19 mouse cellular contexts compared by ENCODE assay signal in genomic region chr11:117221182-117221581, GRCm38 (mm10). TPM values are rescaled to one million over a fixed set of nuclear protein-coding genes. Genes with fewer than 3 reads are reported as not detected.
A peak's percentile ranks its signal among the peaks of the same experiment; 100 is the strongest.
DNase-seq lines count a peak whose midpoint lies in the region; TF ChIP-seq lines count a peak whose summit lies in the region.
"Had no signal": no experiment of that assay in that cellular context is flagged by ENCODE, and none has a peak within 500 bp of the region (broad histone marks: within the 10 kb centered on the region; RNA-seq: fewer than 3 reads in every experiment).

No protein-coding gene starts in this region.

- no peak for TF ChIP-seq POLR2A in CH12.LX (IDR thresholded peaks at IDR 0.05; ENCODE audit: low read depth, low read length)

- no peak for TF ChIP-seq EP300 in CH12.LX (IDR thresholded peaks at IDR 0.05; ENCODE audit: low read length)

- dilution Hi-C loops in CH12.LX (cut with MboI; ENCODE audit: extremely low pct_ligation_motif_present, extremely low pct_unique_long_range_greater_than_20kb, low sequenced_read_pairs), result no loop called here

- H3K9me3 ChIP-seq in CH12.LX (replicated peaks; ENCODE audit: low read length), result peaks cover 6% of the 10 kb centered on the region
- H3K9me3 ChIP-seq: embryonic facial prominence, embryonic 12.5 days; forebrain, embryonic 15.5 days; heart, embryonic 12.5 days; hindbrain, embryonic 15.5 days; kidney, embryonic 15.5 days had no signal

- H3K4me1 ChIP-seq in CH12.LX (ENCODE audit: control insufficient read depth in 1 of 2, insufficient read depth in 2 of 2), result peaks cover 13 to 34% of the 10 kb centered on the region in 2 experiments
- peaks cover 17% of the 10 kb centered on the region for H3K4me1 ChIP-seq in brown adipose tissue, adult 24 weeks (ENCODE audit: control insufficient read depth, insufficient read depth, insufficient read length, low read length)
- H3K4me1 ChIP-seq: forebrain, embryonic 15.5 days; hindbrain, embryonic 15.5 days had no signal

- H3K27me3 ChIP-seq in CH12.LX (replicated peaks), result peaks cover 11% of the 10 kb centered on the region
- H3K27me3 ChIP-seq: embryonic facial prominence, embryonic 12.5 days; forebrain, embryonic 15.5 days; heart, embryonic 12.5 days; hindbrain, embryonic 15.5 days; kidney, embryonic 15.5 days; Patski had no signal

- DNase-seq in adrenal gland, adult 2 months, result peak; percentile 43
- DNase-seq in adrenal gland, adult 18-20 months (ENCODE audit: low spot score in 2 of 2), result no peak
- DNase-seq in gastrocnemius, adult 18-20 months (ENCODE audit: low spot score), result peak; percentile 35
- no peak for DNase-seq in gastrocnemius, postnatal 36 days
- peak; percentile 70 for DNase-seq in CH12.LX (ENCODE audit: extremely low read depth)
- no peak for DNase-seq in spleen, adult 18-20 months
- DNase-seq in T-cell, adult 2 months (ENCODE audit: low spot score), result no peak
- DNase-seq: B cell, adult 2 months; cerebellum, adult 8-10 months; cerebellum, postnatal 14 days; embryo, embryonic 11 days; kidney, adult 2 months had no signal

- intact Hi-C loops in gastrocnemius, postnatal 36 days (cut with DNase I), result no loop called here

- H3K4me3 ChIP-seq in CH12.LX (replicated peaks in 1 of 3; ENCODE audit: low read depth in 2 of 3, low read length in 2 of 3, poor library complexity in 1 of 3), result no peak overlapping the region
- no peak overlapping the region for H3K4me3 ChIP-seq in brown adipose tissue, adult 24 weeks (ENCODE audit: insufficient read depth, low read depth, low read length)
- H3K4me3 ChIP-seq: embryonic facial prominence, embryonic 12.5 days; forebrain, embryonic 15.5 days; heart, embryonic 12.5 days; hindbrain, embryonic 15.5 days; kidney, embryonic 15.5 days had no signal

- in situ Hi-C loops in CH12.LX (cut with MboI; ENCODE audit: low pct_ligation_motif_present, low pct_unique_long_range_greater_than_20kb, low sequenced_read_pairs), result no loop called here

- no peak overlapping the region for H3K4me2 ChIP-seq in CH12.LX (ENCODE audit: insufficient read depth, low read depth, poor library complexity, severe bottlenecking)
- H3K4me2 ChIP-seq: embryonic facial prominence, embryonic 12.5 days; forebrain, embryonic 15.5 days; heart, embryonic 12.5 days; hindbrain, embryonic 15.5 days; kidney, embryonic 15.5 days had no signal

- H3K79me2 ChIP-seq in CH12.LX (replicated peaks; ENCODE audit: control insufficient read depth, extremely low read depth, insufficient read depth, poor library complexity, severe bottlenecking), result no peaks in the 10 kb centered on the region

- no peak overlapping the region for H3K9ac ChIP-seq in CH12.LX (ENCODE audit: insufficient read depth, low read depth)
- H3K9ac ChIP-seq: embryonic facial prominence, embryonic 12.5 days; forebrain, embryonic 15.5 days; heart, embryonic 12.5 days; hindbrain, embryonic 15.5 days; kidney, embryonic 15.5 days had no signal

- no peak for TF ChIP-seq RAD21 in CH12.LX (IDR thresholded peaks at IDR 0.05; ENCODE audit: low read depth, low read length)

- no peak for TF ChIP-seq CTCF in CH12.LX (conservative IDR thresholded peaks at IDR 0.05 in 1 of 2, IDR thresholded peaks at IDR 0.05 in 1 of 2; ENCODE audit: low read depth in 2 of 2, low read length in 2 of 2)

- no peaks in the 10 kb centered on the region for H3K36me3 ChIP-seq in CH12.LX (replicated peaks in 1 of 2; ENCODE audit: control insufficient read depth in 1 of 2, insufficient read depth in 1 of 2, low read length in 1 of 2)
- H3K36me3 ChIP-seq: embryonic facial prominence, embryonic 12.5 days; forebrain, embryonic 15.5 days; heart, embryonic 12.5 days; hindbrain, embryonic 15.5 days; kidney, embryonic 15.5 days had no signal

- H3K27ac ChIP-seq in CH12.LX (ENCODE audit: insufficient read depth, low read depth), result no peak overlapping the region
- H3K27ac ChIP-seq in brown adipose tissue, adult 24 weeks (replicated peaks; ENCODE audit: low read depth, low read length), result peak overlapping the region; percentile 70
- H3K27ac ChIP-seq: embryonic facial prominence, embryonic 12.5 days; forebrain, embryonic 15.5 days; hindbrain, embryonic 15.5 days; kidney, embryonic 15.5 days had no signal

TF ChIP-seq in CH12.LX, 34 proteins besides CTCF, POLR2A, EP300 and RAD21:
- no peak for TF ChIP-seq NELFE (IDR thresholded peaks at IDR 0.05; ENCODE audit: low read depth, low read length)
- TF ChIP-seq MAZ (IDR thresholded peaks at IDR 0.05; ENCODE audit: low read depth, low read length), result no peak
- no peak for TF ChIP-seq ETS1 (conservative IDR thresholded peaks at IDR 0.05; ENCODE audit: low read depth, low read length)
- no peak for TF ChIP-seq CHD1 (IDR thresholded peaks at IDR 0.05; ENCODE audit: low read depth, low read length)
- TF ChIP-seq MEF2A (IDR thresholded peaks at IDR 0.05; ENCODE audit: borderline replicate concordance, low read depth, low read length), result no peak
- no peak for TF ChIP-seq NRF1 (IDR thresholded peaks at IDR 0.05; ENCODE audit: low read depth, low read length)
- no peak for TF ChIP-seq MXI1 (IDR thresholded peaks at IDR 0.05; ENCODE audit: low read depth, low read length)
- no peak for TF ChIP-seq ZMIZ1 (IDR thresholded peaks at IDR 0.05; ENCODE audit: low read depth, low read length)
- TF ChIP-seq E2F4 (IDR thresholded peaks at IDR 0.05; ENCODE audit: insufficient replicate concordance, low read depth, low read length), result no peak
- TF ChIP-seq BHLHE40 (IDR thresholded peaks at IDR 0.05; ENCODE audit: low read depth, low read length), result no peak; the same call in 1 of the 2 replicates
TF ChIP-seq in CH12.LX: peak in this region for 0.

RNA-seq across cellular contexts. Expression of gene Sept9, which starts 21.7 kb away (rescaled TPM):
- total RNA-seq in adrenal gland, adult 2 months (2021), result 100 to 1,000 TPM; 143 to 149 TPM
- 46.5 and 53.7 TPM in 2 replicates for polyA plus RNA-seq in adrenal gland, adult 2 months (2012; rRNA removed)
- 100 to 1,000 TPM; 107 to 123 TPM for total RNA-seq in adrenal gland, adult 18-20 months (2021)
- total RNA-seq in gastrocnemius, adult 18-20 months (2021), result 10 to 100 TPM in 1 of 2 experiments, 1 to 10 TPM in 1; 8.0 to 16.1 TPM
- total RNA-seq in gastrocnemius, postnatal 36 days (2021), result 10 to 100 TPM; 11.3 to 14.2 TPM
- total RNA-seq in CH12.LX (2012; rRNA removed) (118 and 128 TPM in 2 replicates), CH12.LX (2014; rRNA removed) (47.6 and 48.6 TPM in 2 replicates)
- 102 and 110 TPM in 2 replicates for polyA plus RNA-seq in CH12.LX (2012; ENCODE audit: insufficient read length, low read depth)
- polyA plus RNA-seq in brown adipose tissue, adult 24 weeks (2012; ENCODE audit: insufficient read depth, insufficient read length, missing spikeins), result 65.5 and 118 TPM in 2 replicates

Comparison
In these comparisons a context has a peak if more than half of its experiments do, and no peak if none do; other contexts are left out.
1. DNase-seq: peak in adrenal gland, adult 2 months (single experiment), gastrocnemius, adult 18-20 months (single experiment) and CH12.LX (single experiment); none in adrenal gland, adult 18-20 months (0 of 2), gastrocnemius, postnatal 36 days (0 of 2), spleen, adult 18-20 months (0 of 2) and T-cell, adult 2 months (single experiment).